Mouse (Mus musculus): ENCODE results near the gene Il5. TPM values are rescaled to one million over a fixed set of nuclear protein-coding genes. Genes with fewer than 3 reads are reported as not detected.

Gene Il5
- polyA plus RNA-seq, 1 experiment from 2014 or later: not detected

GRCm38 (mm10) chr11:53734431-53734830, 13.8 kb downstream of the Il5 start:
- 75% methylated on average over 2 of the region's 2 CpGs for WGBS

GRCm38 (mm10) chr11:53734970-53735681, 14.5 kb downstream of the Il5 start:
- Histone ChIP-seq H3K9me3 (replicated peaks; ENCODE audit: control insufficient read depth, low read length) (no peaks in the 10 kb centered on the region), H3K27ac (replicated peaks; ENCODE audit: low read depth, low read length) (no peak overlapping the region), H3K27me3 (ENCODE audit: control insufficient read depth, insufficient read depth, low read length) (no peaks in the 10 kb centered on the region), H3K4me3 (ENCODE audit: low read depth, low read length) (no peak overlapping the region), H3K4me2 (ENCODE audit: low read depth, low read length) (no peak overlapping the region), H3K36me3 (replicated peaks; ENCODE audit: control insufficient read depth, insufficient read depth, low read depth, low read length) (no peaks in the 10 kb centered on the region), H3K4me1 (ENCODE audit: control insufficient read depth, insufficient read depth, low read length) (no peaks in the 10 kb centered on the region), H3K9ac (replicated peaks; ENCODE audit: low read length) (no peak overlapping the region)
- ATAC-seq (replicated peaks; ENCODE audit: insufficient number of reproducible peaks, low FRiP score, low TSS enrichment, low read depth) (no peak), DNase-seq (ENCODE audit: low spot score) (no peak)
- 70% methylated on average over 18 of the region's 18 CpGs for WGBS

More at GRCm38 (mm10) chr11:53734431-53734830, 13.8 kb downstream of the Il5 start:
- H3K27me3 ChIP-seq (ENCODE audit: control insufficient read depth, insufficient read depth, low read length): no peaks in the 10 kb centered on the region
- H3K27ac ChIP-seq (replicated peaks; ENCODE audit: low read depth, low read length): no peak overlapping the region
- H3K36me3 ChIP-seq (replicated peaks; ENCODE audit: control insufficient read depth, insufficient read depth, low read depth, low read length): no peaks in the 10 kb centered on the region
- H3K9me3 ChIP-seq (replicated peaks; ENCODE audit: control insufficient read depth, low read length): no peaks in the 10 kb centered on the region
- no peak overlapping the region for H3K4me2 ChIP-seq (ENCODE audit: low read depth, low read length)
- H3K9ac ChIP-seq (replicated peaks; ENCODE audit: low read length): no peak overlapping the region
- DNase-seq (ENCODE audit: low spot score) (no peak), ATAC-seq (replicated peaks; ENCODE audit: insufficient number of reproducible peaks, low FRiP score, low TSS enrichment, low read depth) (no peak)
- H3K4me1 ChIP-seq (ENCODE audit: control insufficient read depth, insufficient read depth, low read length): no peaks in the 10 kb centered on the region
- no peak overlapping the region for H3K4me3 ChIP-seq (ENCODE audit: low read depth, low read length)

- Histone ChIP-seq H3K27me3 (ENCODE audit: control insufficient read depth, insufficient read depth, low read length) (no peaks in the 10 kb centered on the region), H3K4me2 (ENCODE audit: low read depth, low read length) (peak overlapping the region; percentile 36), H3K36me3 (replicated peaks; ENCODE audit: control insufficient read depth, insufficient read depth, low read depth, low read length) (no peaks in the 10 kb centered on the region), H3K9ac (replicated peaks; ENCODE audit: low read length) (peak overlapping the region; percentile 44), H3K4me1 (ENCODE audit: control insufficient read depth, insufficient read depth, low read length) (no peaks in the 10 kb centered on the region), H3K9me3 (replicated peaks; ENCODE audit: control insufficient read depth, low read length) (no peaks in the 10 kb centered on the region), H3K27ac (replicated peaks; ENCODE audit: low read depth, low read length) (no peak overlapping the region), H3K4me3 (ENCODE audit: low read depth, low read length) (no peak overlapping the region)
- WGBS: 27% methylated on average over 17 of the region's 17 CpGs
- peak; percentile 85 for DNase-seq (ENCODE audit: low spot score)
- ATAC-seq (replicated peaks; ENCODE audit: insufficient number of reproducible peaks, low FRiP score, low TSS enrichment, low read depth): peak; percentile 79; the same call in 1 of the 2 replicates
These were observed 15.2 kb downstream of the Il5 start for GRCm38 (mm10) chr11:53735682-53736245.

- H3K4me3 ChIP-seq (ENCODE audit: low read depth, low read length): no peak overlapping the region
- H3K9ac ChIP-seq (replicated peaks; ENCODE audit: low read length): no peak overlapping the region
- WGBS: 46% methylated on average over 14 of the region's 14 CpGs
- no peaks in the 10 kb centered on the region for H3K9me3 ChIP-seq (replicated peaks; ENCODE audit: control insufficient read depth, low read length)
- H3K4me2 ChIP-seq (ENCODE audit: low read depth, low read length): no peak overlapping the region
- no peak overlapping the region for H3K27ac ChIP-seq (replicated peaks; ENCODE audit: low read depth, low read length)
- DNase-seq (ENCODE audit: low spot score) (peak; percentile 86), ATAC-seq (replicated peaks; ENCODE audit: insufficient number of reproducible peaks, low FRiP score, low TSS enrichment, low read depth) (peak; percentile 67; the same call in 1 of the 2 replicates)
- H3K36me3 ChIP-seq (replicated peaks; ENCODE audit: control insufficient read depth, insufficient read depth, low read depth, low read length): no peaks in the 10 kb centered on the region
- no peaks in the 10 kb centered on the region for H3K27me3 ChIP-seq (ENCODE audit: control insufficient read depth, insufficient read depth, low read length)
- H3K4me1 ChIP-seq (ENCODE audit: control insufficient read depth, insufficient read depth, low read length): no peaks in the 10 kb centered on the region
These were observed 16.4 kb downstream of the Il5 start for GRCm38 (mm10) chr11:53736771-53737572.

- ATAC-seq (replicated peaks; ENCODE audit: insufficient number of reproducible peaks, low FRiP score, low TSS enrichment, low read depth) (0 out of 2 replicates have a peak, but pooled peaks have one; percentile 6), DNase-seq (ENCODE audit: low spot score) (peak; percentile 66)
- H3K4me3 ChIP-seq (ENCODE audit: low read depth, low read length): no peak overlapping the region
- no peaks in the 10 kb centered on the region for H3K27me3 ChIP-seq (ENCODE audit: control insufficient read depth, insufficient read depth, low read length)
- 32% methylated on average over 6 of the region's 6 CpGs for WGBS
- H3K36me3 ChIP-seq (replicated peaks; ENCODE audit: control insufficient read depth, insufficient read depth, low read depth, low read length): no peaks in the 10 kb centered on the region
- H3K4me1 ChIP-seq (ENCODE audit: control insufficient read depth, insufficient read depth, low read length): no peaks in the 10 kb centered on the region
- no peaks in the 10 kb centered on the region for H3K9me3 ChIP-seq (replicated peaks; ENCODE audit: control insufficient read depth, low read length)
- H3K4me2 ChIP-seq (ENCODE audit: low read depth, low read length): no peak overlapping the region
- H3K9ac ChIP-seq (replicated peaks; ENCODE audit: low read length): no peak overlapping the region
- no peak overlapping the region for H3K27ac ChIP-seq (replicated peaks; ENCODE audit: low read depth, low read length)
These were observed 17.0 kb downstream of the Il5 start for GRCm38 (mm10) chr11:53737573-53737946.

- DNase-seq (ENCODE audit: low spot score): no peak
- no peak for ATAC-seq (replicated peaks; ENCODE audit: insufficient number of reproducible peaks, low FRiP score, low TSS enrichment, low read depth)
- WGBS: 4% methylated on average over 5 of the region's 5 CpGs
These were observed 21.8 kb downstream of the Il5 start for GRCm38 (mm10) chr11:53742353-53742752.

GRCm38 (mm10) chr11:53745260-53745659, 24.7 kb downstream of the Il5 start:
- WGBS: 98% methylated on average over 2 of the region's 2 CpGs
- DNase-seq (ENCODE audit: low spot score): no peak
- Histone ChIP-seq H3K9me3 (replicated peaks; ENCODE audit: control insufficient read depth, low read length) (no peaks in the 10 kb centered on the region), H3K4me2 (ENCODE audit: low read depth, low read length) (no peak overlapping the region), H3K9ac (replicated peaks; ENCODE audit: low read length) (no peak overlapping the region), H3K4me3 (ENCODE audit: low read depth, low read length) (no peak overlapping the region), H3K27ac (replicated peaks; ENCODE audit: low read depth, low read length) (no peak overlapping the region), H3K36me3 (replicated peaks; ENCODE audit: control insufficient read depth, insufficient read depth, low read depth, low read length) (no peaks in the 10 kb centered on the region), H3K27me3 (ENCODE audit: control insufficient read depth, insufficient read depth, low read length) (no peaks in the 10 kb centered on the region), H3K4me1 (ENCODE audit: control insufficient read depth, insufficient read depth, low read length) (no peaks in the 10 kb centered on the region)
- no peak for ATAC-seq (replicated peaks; ENCODE audit: insufficient number of reproducible peaks, low FRiP score, low TSS enrichment, low read depth)

More at GRCm38 (mm10) chr11:53742353-53742752, 21.8 kb downstream of the Il5 start:
- no peak overlapping the region for H3K4me3 ChIP-seq (ENCODE audit: low read depth, low read length)
- no peaks in the 10 kb centered on the region for H3K27me3 ChIP-seq (ENCODE audit: control insufficient read depth, insufficient read depth, low read length)
- no peak overlapping the region for H3K9ac ChIP-seq (replicated peaks; ENCODE audit: low read length)
- no peak overlapping the region for H3K4me2 ChIP-seq (ENCODE audit: low read depth, low read length)
- no peaks in the 10 kb centered on the region for H3K4me1 ChIP-seq (ENCODE audit: control insufficient read depth, insufficient read depth, low read length)
- H3K9me3 ChIP-seq (replicated peaks; ENCODE audit: control insufficient read depth, low read length): no peaks in the 10 kb centered on the region
- no peak overlapping the region for H3K27ac ChIP-seq (replicated peaks; ENCODE audit: low read depth, low read length)
- H3K36me3 ChIP-seq (replicated peaks; ENCODE audit: control insufficient read depth, insufficient read depth, low read depth, low read length): no peaks in the 10 kb centered on the region

- WGBS: 91% methylated on average over 9 of the region's 9 CpGs
- no peak for DNase-seq (ENCODE audit: low spot score)
- no peak overlapping the region for H3K27ac ChIP-seq (replicated peaks; ENCODE audit: low read depth, low read length)
These were observed 27.4 kb downstream of the Il5 start for GRCm38 (mm10) chr11:53747985-53748384.

More at GRCm38 (mm10) chr11:53747985-53748384, 27.4 kb downstream of the Il5 start:
- Histone ChIP-seq H3K9ac (replicated peaks; ENCODE audit: low read length) (no peak overlapping the region), H3K4me3 (ENCODE audit: low read depth, low read length) (no peak overlapping the region), H3K9me3 (replicated peaks; ENCODE audit: control insufficient read depth, low read length) (no peaks in the 10 kb centered on the region), H3K4me1 (ENCODE audit: control insufficient read depth, insufficient read depth, low read length) (no peaks in the 10 kb centered on the region), H3K27me3 (ENCODE audit: control insufficient read depth, insufficient read depth, low read length) (no peaks in the 10 kb centered on the region), H3K4me2 (ENCODE audit: low read depth, low read length) (no peak overlapping the region), H3K36me3 (replicated peaks; ENCODE audit: control insufficient read depth, insufficient read depth, low read depth, low read length) (no peaks in the 10 kb centered on the region)
- ATAC-seq (replicated peaks; ENCODE audit: insufficient number of reproducible peaks, low FRiP score, low TSS enrichment, low read depth): no peak

Data from embryonic facial prominence, embryonic 11.5 days (tissue).